In the genomic region with DNA sequence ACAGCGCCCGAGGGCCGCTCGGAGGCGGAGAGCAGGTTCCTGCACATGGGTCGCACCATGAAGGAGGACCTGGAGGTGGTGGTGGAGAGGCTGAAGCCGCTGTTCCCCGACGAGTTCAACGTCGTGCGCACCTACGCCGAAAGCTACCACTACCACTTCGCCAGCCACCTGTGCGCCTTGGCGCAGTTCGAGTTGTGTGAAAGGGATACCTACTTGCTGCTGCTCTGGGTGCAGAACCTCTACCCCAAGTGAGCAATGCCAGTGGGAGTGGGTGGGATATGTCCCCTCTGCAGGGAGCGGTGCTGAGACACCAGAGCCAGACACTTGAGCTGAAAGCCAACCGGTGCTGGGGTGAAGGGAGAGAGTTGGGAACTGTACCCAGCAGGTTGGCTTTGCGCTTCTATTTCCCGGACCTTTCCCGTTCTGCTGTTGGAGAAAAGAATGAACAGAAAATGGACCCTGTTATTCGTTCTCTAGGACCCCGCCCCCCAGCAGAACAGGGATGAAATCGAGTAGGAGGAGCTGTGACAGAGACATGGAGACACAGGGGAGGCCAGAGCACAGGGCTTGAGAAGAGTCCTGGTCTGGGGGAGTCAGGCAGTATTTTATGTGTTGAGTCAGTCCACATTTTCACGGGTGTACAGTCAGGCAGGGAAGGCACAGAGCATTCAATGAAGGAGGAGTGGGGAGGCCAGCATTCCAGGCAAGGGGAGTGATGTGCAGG, we compare ENCODE assay signal across 9 mouse cellular contexts. TPM values are rescaled to one million over a fixed set of nuclear protein-coding genes. Genes with fewer than 3 reads are reported as not detected.
DNase-seq lines count a peak whose midpoint lies in the region; ATAC-seq and TF ChIP-seq lines count a peak whose summit lies in the region.
"Had no signal": no experiment of that assay in that cellular context is flagged by ENCODE, and none has a peak within 500 bp of the region (broad histone marks: within the 10 kb centered on the region; RNA-seq: fewer than 3 reads in every experiment).

No protein-coding gene starts in this region.

- H3K27me3 ChIP-seq in embryonic facial prominence, embryonic 13.5 days, result peaks cover 100% of the 10 kb centered on the region
- 0 out of 2 replicates have a peak, but pooled peaks cover 6% of the 10 kb centered on the region for H3K27me3 ChIP-seq in kidney, postnatal 0 days (ENCODE audit: insufficient read depth, low read length)
- no peaks in the 10 kb centered on the region for H3K27me3 ChIP-seq in myocyte (ENCODE audit: control insufficient read depth, insufficient read depth, insufficient read length)

- no peak for TF ChIP-seq CTCF in kidney, postnatal 0 days (IDR thresholded peaks at IDR 0.05; ENCODE audit: low read depth)

- H3ac ChIP-seq in myocyte (ENCODE audit: control insufficient read depth, insufficient read length), result peak overlapping the region; percentile 35

- H3K4me3 ChIP-seq in embryonic facial prominence, embryonic 13.5 days, result peak overlapping the region; percentile 36
- peak overlapping the region; percentile 26 for H3K4me3 ChIP-seq in kidney, postnatal 0 days (replicated peaks; ENCODE audit: low read depth, low read length)
- H3K4me3 ChIP-seq in myocyte, result peak overlapping the region; percentile 99

- 6% methylated on average over 27 of the region's 27 CpGs for WGBS in embryonic facial prominence, embryonic 13.5 days
- WGBS in kidney, postnatal 0 days, result 15% methylated on average over 27 of the region's 27 CpGs

- no peak overlapping the region for H3K27ac ChIP-seq in embryonic facial prominence, embryonic 13.5 days
- H3K27ac ChIP-seq in kidney, postnatal 0 days, result no peak overlapping the region

- DNase-seq in kidney, adult 18-20 months, result peak; percentile 28
- DNase-seq in kidney, postnatal 14 days, result no peak
- DNase-seq in kidney, postnatal 0 days (ENCODE audit: low spot score), result no peak
- no peak for DNase-seq in layer of hippocampus, postnatal 10 days (ENCODE audit: low spot score in 2 of 2)
- DNase-seq in layer of hippocampus, adult 9-11 months, result no peak
- DNase-seq in layer of hippocampus, adult 8-10 months (ENCODE audit: low spot score in 2 of 2), result no peak

- peak overlapping the region; percentile 28; the same call in 1 of the 2 replicates for H3K9ac ChIP-seq in embryonic facial prominence, embryonic 13.5 days
- H3K9ac ChIP-seq in kidney, postnatal 0 days (ENCODE audit: low read depth, low read length), result peak overlapping the region; percentile 28

- peaks cover 82% of the 10 kb centered on the region for H3K4me1 ChIP-seq in embryonic facial prominence, embryonic 13.5 days
- peaks cover 59% of the 10 kb centered on the region for H3K4me1 ChIP-seq in kidney, postnatal 0 days (replicated peaks; ENCODE audit: insufficient read depth, low read length)

- peaks cover 50% of the 10 kb centered on the region for H3K79me2 ChIP-seq in myocyte (ENCODE audit: control insufficient read depth, insufficient read depth)

- H3K4me2 ChIP-seq in embryonic facial prominence, embryonic 13.5 days, result peak overlapping the region; percentile 57
- H3K4me2 ChIP-seq in kidney, postnatal 0 days (ENCODE audit: low read length), result peak overlapping the region; percentile 77
- H3K4me2 ChIP-seq in myocyte (ENCODE audit: low read depth), result peak overlapping the region; percentile 84

- TF ChIP-seq POLR2A in myocyte (IDR thresholded peaks at IDR 0.05; ENCODE audit: insufficient read length, low read depth), result no peak

- ATAC-seq in embryonic facial prominence, embryonic 13.5 days (ENCODE audit: insufficient number of reproducible peaks, insufficient read depth, low FRiP score, low TSS enrichment, low read depth), result no peak
- ATAC-seq in kidney, postnatal 0 days (replicated peaks; ENCODE audit: low FRiP score, low read depth), result no peak

- H3K36me3 ChIP-seq in embryonic facial prominence, embryonic 13.5 days, result no peaks in the 10 kb centered on the region
- peaks cover 5% of the 10 kb centered on the region for H3K36me3 ChIP-seq in kidney, postnatal 0 days (ENCODE audit: insufficient read depth, low read length)
- peaks cover 21% of the 10 kb centered on the region for H3K36me3 ChIP-seq in myocyte (ENCODE audit: control insufficient read depth, insufficient read depth)

- no peaks in the 10 kb centered on the region for H3K9me3 ChIP-seq in embryonic facial prominence, embryonic 13.5 days
- H3K9me3 ChIP-seq in kidney, postnatal 0 days (replicated peaks; ENCODE audit: low read length), result no peaks in the 10 kb centered on the region

TF ChIP-seq in myocyte, 11 proteins besides CTCF, POLR2A, EP300 and RAD21:
- TF ChIP-seq USF1 (IDR thresholded peaks at IDR 0.05; ENCODE audit: low read depth) (no peak), TCF12 (IDR thresholded peaks at IDR 0.05; ENCODE audit: insufficient read depth, poor library complexity, severe bottlenecking) (no peak), TCF3 (IDR thresholded peaks at IDR 0.05; ENCODE audit: insufficient read length, low read depth) (no peak), MYOD1 (IDR thresholded peaks at IDR 0.05; ENCODE audit: control insufficient read depth in 1 of 3, insufficient read length in 2 of 3, low read depth in 2 of 3) (no peak)

RNA-seq across cellular contexts. Expression of a gene that starts 3.8 kb away (rescaled TPM):
- 8.1 and 10.6 TPM in 2 replicates for polyA plus RNA-seq in embryonic facial prominence, embryonic 13.5 days (2015; fragmentation: Nextera tagmentation; extraction: Ambion mirVana)
- 34.8 and 46.7 TPM in 2 replicates for polyA plus RNA-seq in kidney, postnatal 0 days (2015; fragmentation: Nextera tagmentation; extraction: Ambion mirVana)
- 169 TPM for polyA plus RNA-seq in myocyte (2012; fragmentation: generic; extraction: Trizol)
- under 1 TPM; 0.62 to 0.71 TPM for total RNA-seq in layer of hippocampus, postnatal 10 days (2021)
- total RNA-seq in layer of hippocampus, adult 8-10 months (2022), result 1 to 10 TPM in 3 of 4 experiments, under 1 TPM in 1; 0.85 to 1.8 (median 1.4) TPM

RNA-seq across cellular contexts. Expression of a gene that starts 29.2 kb away (rescaled TPM):
- 10.2 and 12.7 TPM in 2 replicates for polyA plus RNA-seq in embryonic facial prominence, embryonic 13.5 days (2015; fragmentation: Nextera tagmentation; extraction: Ambion mirVana)
- 25.4 and 25.9 TPM in 2 replicates for polyA plus RNA-seq in kidney, postnatal 0 days (2015; fragmentation: Nextera tagmentation; extraction: Ambion mirVana)
- 23.2 TPM for polyA plus RNA-seq in myocyte (2012; fragmentation: generic; extraction: Trizol)
- total RNA-seq in layer of hippocampus, postnatal 10 days (2021), result 1 to 10 TPM in 1 of 2 experiments, under 1 TPM in 1; 0.41 to 1.1 TPM
- total RNA-seq in layer of hippocampus, adult 8-10 months (2022), result 1 to 10 TPM; 5.0 to 7.7 (median 6.5) TPM

RNA-seq across cellular contexts. Expression of a gene that starts 39.4 kb away (rescaled TPM):
- 2.0 and 3.4 TPM in 2 replicates for polyA plus RNA-seq in embryonic facial prominence, embryonic 13.5 days (2015; fragmentation: Nextera tagmentation; extraction: Ambion mirVana)
- 12.6 and 14.3 TPM in 2 replicates for polyA plus RNA-seq in kidney, postnatal 0 days (2015; fragmentation: Nextera tagmentation; extraction: Ambion mirVana)
- polyA plus RNA-seq in myocyte (2012; fragmentation: generic; extraction: Trizol), result not detected
- 1 to 10 TPM in 1 of 2 experiments, under 1 TPM in 1; 0.96 to 1.3 TPM for total RNA-seq in layer of hippocampus, postnatal 10 days (2021)
- 1 to 10 TPM in 2 of 4 experiments, under 1 TPM in 1, not detected in 1; 0.61 to 2.3 (median 1.3) TPM for total RNA-seq in layer of hippocampus, adult 8-10 months (2022)
- total RNA-seq: common myeloid progenitor, adult 5-6 weeks had no signal

RNA-seq across cellular contexts. Expression of a gene that starts 39.6 kb away (rescaled TPM):
- polyA plus RNA-seq in embryonic facial prominence, embryonic 13.5 days (2015; fragmentation: Nextera tagmentation; extraction: Ambion mirVana), result 9.5 and 12.1 TPM in 2 replicates
- 97.1 and 109 TPM in 2 replicates for polyA plus RNA-seq in kidney, postnatal 0 days (2015; fragmentation: Nextera tagmentation; extraction: Ambion mirVana)
- polyA plus RNA-seq in myocyte (2012; fragmentation: generic; extraction: Trizol), result 1.5 TPM
- 1 to 10 TPM; 6.8 to 7.5 TPM for total RNA-seq in layer of hippocampus, postnatal 10 days (2021)
- total RNA-seq in layer of hippocampus, adult 8-10 months (2022), result 1 to 10 TPM; 3.6 to 6.6 (median 4.6) TPM
- total RNA-seq: common myeloid progenitor, adult 5-6 weeks had no signal

Comparison
In these comparisons a context has a peak if more than half of its experiments do, and no peak if none do; other contexts are left out.
1. H3K4me3 ChIP-seq: peak in every context shown above with its lines; median percentile 99 in myocyte; 36 in embryonic facial prominence, embryonic 13.5 days; 26 in kidney, postnatal 0 days.